Mouse (Mus musculus) natural killer cell, adult 2 months (primary cell): ENCODE data around the gene Qrich1.
A peak's percentile ranks its signal among the peaks of the same experiment; 100 is the strongest.

Experiments used
- DNase-seq, 2 experiments: peaks; one replicate each; pipeline ENCODE4 v3.0.0; 2022; ENCODE audit warnings: low spot score in 2 of 2

Gene Qrich1

GRCm38 (mm10) chr9:108492043-108492750, 24.4 kb upstream of the Qrich1 start:
- DNase-seq = no peak

GRCm38 (mm10) chr9:108493246-108493645, 23.4 kb upstream of the Qrich1 start:
- DNase-seq = no peak

- no peak for DNase-seq
Measured at GRCm38 (mm10) chr9:108494146-108494825, 22.3 kb upstream of the Qrich1 start.

- no peak for DNase-seq
Measured at GRCm38 (mm10) chr9:108494905-108495304, 21.7 kb upstream of the Qrich1 start.

- DNase-seq = no peak
Measured at GRCm38 (mm10) chr9:108499231-108499630, 17.4 kb upstream of the Qrich1 start.

- no peak for DNase-seq
Measured at GRCm38 (mm10) chr9:108499943-108500342, 16.7 kb upstream of the Qrich1 start.

- DNase-seq = no peak
Measured at GRCm38 (mm10) chr9:108506901-108507300, 9.7 kb upstream of the Qrich1 start.

- DNase-seq = peak; percentile 91 to 92
Measured at GRCm38 (mm10) chr9:108507619-108508434, 8.8 kb upstream of the Qrich1 start, which contains the start of gene Qars. TSS of gene Qars (plus strand) at chr9:108507706.

- DNase-seq = no peak
Measured at GRCm38 (mm10) chr9:108508776-108509175, 7.8 kb upstream of the Qrich1 start.

- peak; percentile 67 to 71 for DNase-seq
Measured at GRCm38 (mm10) chr9:108517253-108517930, 786 bp downstream of the Qrich1 start.

- no peak for DNase-seq
Measured at GRCm38 (mm10) chr9:108517931-108518332, 1.3 kb downstream of the Qrich1 start.

GRCm38 (mm10) chr9:108521604-108522003, 5.0 kb downstream of the Qrich1 start:
- DNase-seq = no peak

- no peak for DNase-seq
Measured at GRCm38 (mm10) chr9:108523341-108523740, 6.7 kb downstream of the Qrich1 start.

GRCm38 (mm10) chr9:108525400-108525799, 8.8 kb downstream of the Qrich1 start:
- DNase-seq = no peak

GRCm38 (mm10) chr9:108530954-108531353, 14.3 kb downstream of the Qrich1 start:
- no peak for DNase-seq

- DNase-seq = no peak
Measured at GRCm38 (mm10) chr9:108531496-108531895, 14.9 kb downstream of the Qrich1 start.

GRCm38 (mm10) chr9:108540846-108541245, 24.2 kb downstream of the Qrich1 start:
- no peak for DNase-seq

GRCm38 (mm10) chr9:108545986-108546385, 29.4 kb downstream of the Qrich1 start:
- no peak for DNase-seq

- DNase-seq = no peak
Measured at GRCm38 (mm10) chr9:108546875-108547274, 30.3 kb downstream of the Qrich1 start.

- DNase-seq = no peak
Measured at GRCm38 (mm10) chr9:108559169-108559568, 42.6 kb downstream of the Qrich1 start.

- DNase-seq = peak; percentile 93 to 94
Measured at GRCm38 (mm10) chr9:108560227-108560841, 43.7 kb downstream of the Qrich1 start, which contains the start of gene Impdh2. TSS of gene Impdh2 (plus strand) at chr9:108560286.
